Mouse (Mus musculus) left cerebral cortex, adult 2 months (tissue): ENCODE measurements at regions not wholly inside any gene's neighbourhood (a gene's known extent, or its start where the extent isn't known, plus 50 kb on each side); places are given as distances from the start of the nearest gene placed in this dataset.
"Not testable (repeated sequence)": the region's sequence is repeated elsewhere in the genome, so short reads cannot be mapped to it uniquely, and the experiment has no call there.

Experiments
- DNase-seq, 2 experiments: peaks; one replicate each; pipeline ENCODE4 v3.0.0; 2021 to 2022; ENCODE audit warnings: low spot score in 2 of 2, mixed read lengths in 1 of 2; ENCODE audit errors: extremely low spot score in 1 of 2
- H3K27ac ChIP-seq: fragments of 200-600 bp; 2 replicates; pipeline ENCODE4 v1.8.1; 2022
- H3K4me3 ChIP-seq: fragments of 200-600 bp; 2 replicates; pipeline ENCODE4 v1.8.1; 2022
- CTCF ChIP-seq: fragments of 200-600 bp; IDR thresholded peaks from 2 replicates; pipeline ENCODE4 v1.8.1; 2022; ENCODE audit warnings: antibody characterized with exemption, mild to moderate bottlenecking, moderate library complexity
- intact Hi-C: fragments of 180-260 bp; cut with DNase I; formaldehyde crosslinking; loops from one replicate; pipeline ENCODE4 v1.15.1; 2025

DNA sequence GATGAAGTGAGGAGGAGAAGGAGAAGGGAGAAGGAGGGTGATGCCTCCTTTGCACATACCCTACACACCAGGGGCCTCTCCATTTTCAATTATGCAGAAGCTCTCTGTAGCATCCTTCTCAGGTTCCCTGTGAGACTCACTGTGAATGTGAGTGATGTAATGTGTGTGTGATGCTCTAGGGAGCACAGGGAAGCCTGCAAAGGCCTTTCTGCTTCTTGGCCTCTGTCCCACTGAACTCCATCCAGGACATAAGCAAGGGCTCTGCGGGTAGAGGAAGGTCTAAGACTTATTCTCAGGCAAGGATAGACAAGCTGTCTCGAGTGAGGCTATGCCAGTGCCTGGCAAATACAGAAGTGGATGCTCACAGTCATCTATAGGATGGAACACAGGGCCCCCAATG is 73.0 kb upstream of the Slc1a3 start:
- DNase-seq = no peak
- Histone ChIP-seq H3K27ac (no peak overlapping the region), H3K4me3 (no peak overlapping the region)
- intact Hi-C loops = loop anchor here (5.0 kb wide), 1 partner anchor 71 kb away; the partner anchor contains the start of gene Slc1a3
- TF ChIP-seq CTCF = no peak

DNA sequence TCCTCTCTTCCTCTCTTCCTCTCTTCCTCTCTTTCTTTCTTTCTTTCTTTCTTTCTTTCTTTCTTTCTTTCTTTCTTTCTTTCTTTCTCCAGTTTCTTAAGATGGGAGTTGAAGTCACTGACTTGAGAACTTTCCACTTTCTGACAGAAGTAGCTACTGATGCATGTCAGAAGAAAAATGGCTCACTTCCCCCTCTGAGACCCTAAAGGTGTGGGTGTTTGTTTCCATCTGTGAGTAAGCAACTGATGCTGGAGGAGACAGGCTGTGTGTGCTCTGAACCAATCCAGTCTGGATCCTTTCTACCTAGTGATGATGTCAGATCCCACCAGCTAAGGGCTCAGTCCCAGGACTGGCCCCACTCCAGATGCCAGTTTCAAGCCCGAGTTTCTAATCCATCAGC is 72.5 kb upstream of the Slc1a3 start:
- intact Hi-C loops = loop anchor here (5.0 kb wide), 1 partner anchor 71 kb away; the partner anchor contains the start of gene Slc1a3
- H3K27ac ChIP-seq = no peak overlapping the region
- no peak for TF ChIP-seq CTCF
- no peak for DNase-seq
- H3K4me3 ChIP-seq = no peak overlapping the region

- no peak for DNase-seq
- Histone ChIP-seq H3K27ac (no peak overlapping the region), H3K4me3 (no peak overlapping the region)
- intact Hi-C loops = loop anchor here (5.0 kb wide), 1 partner anchor 70 kb away; the partner anchor contains the start of gene Slc1a3
- TF ChIP-seq CTCF = no peak
These were observed 71.6 kb upstream of the Slc1a3 start for GRCm38 (mm10) chr15:8782131-8782507.

GRCm38 (mm10) chr15:8781159-8782130 is 70.9 kb upstream of the Slc1a3 start:
- intact Hi-C loops = loop anchor here (5.0 kb wide), 1 partner anchor 69 kb away; the partner anchor contains the start of gene Slc1a3
- Histone ChIP-seq H3K4me3 (no peak overlapping the region), H3K27ac (peak overlapping the region; percentile 45; the same call in 1 of the 2 replicates)
- peak; percentile 25 to 42 for DNase-seq
- no peak for TF ChIP-seq CTCF

GRCm38 (mm10) chr15:8780371-8780866 is 69.9 kb upstream of the Slc1a3 start:
- Histone ChIP-seq H3K27ac (no peak overlapping the region), H3K4me3 (no peak overlapping the region)
- no peak for DNase-seq
- intact Hi-C loops = loop anchor here (5.0 kb wide), 1 partner anchor 68 kb away; the partner anchor contains the start of gene Slc1a3
- no peak for TF ChIP-seq CTCF

GRCm38 (mm10) chr15:8767624-8768571 is 57.3 kb upstream of the Slc1a3 start:
- TF ChIP-seq CTCF = no peak
- DNase-seq = no peak
- H3K4me3 ChIP-seq = no peak overlapping the region
- no peak overlapping the region for H3K27ac ChIP-seq
- intact Hi-C loops = no loop called here

- H3K27ac ChIP-seq, DNase-seq, intact Hi-C loops, H3K4me3 ChIP-seq: not testable (repeated sequence)
These were observed 55.6 kb upstream of the Slc1a3 start for GRCm38 (mm10) chr15:8766208-8766607.

DNA sequence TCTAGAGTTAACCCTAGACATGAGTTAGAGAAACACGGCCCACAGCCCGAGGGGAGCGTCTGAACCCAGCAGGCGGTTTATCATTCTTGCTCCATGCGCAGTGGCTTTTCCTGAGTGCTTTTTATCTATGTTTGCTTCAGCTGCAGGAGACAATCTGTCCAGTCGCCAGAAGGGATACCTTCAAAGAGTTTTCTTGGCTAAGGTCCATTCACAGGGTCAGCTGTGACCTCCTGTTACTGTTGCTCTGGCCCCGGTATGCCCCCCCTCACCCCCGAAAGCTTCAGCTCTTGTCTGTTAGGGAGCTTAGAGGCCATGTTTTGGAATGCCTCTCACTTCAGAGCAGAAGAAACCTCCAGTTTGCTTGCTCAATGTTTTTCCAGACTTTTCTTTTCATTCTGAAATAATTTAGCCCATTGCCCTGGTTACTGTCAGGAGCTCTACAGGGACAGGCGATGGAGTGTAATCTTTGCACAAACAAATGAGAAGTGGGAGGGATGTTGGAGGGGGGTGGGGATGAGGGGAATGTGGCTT is 51.2 kb upstream of the Slc1a3 start:
- intact Hi-C loops = no loop called here
- Histone ChIP-seq H3K4me3 (no peak overlapping the region), H3K27ac (no peak overlapping the region)
- TF ChIP-seq CTCF = no peak
- no peak for DNase-seq

- intact Hi-C loops = no loop called here
- no peak for TF ChIP-seq CTCF
- no peak overlapping the region for H3K27ac ChIP-seq
- DNase-seq = no peak
- no peak overlapping the region for H3K4me3 ChIP-seq
These were observed 50.6 kb upstream of the Slc1a3 start for GRCm38 (mm10) chr15:8761132-8761531.
